Mouse (Mus musculus) bone marrow, adult 2 months (tissue): ENCODE measurements around the gene Luzp1. TPM values are rescaled to one million over a fixed set of nuclear protein-coding genes. Genes with fewer than 3 reads are reported as not detected.
A peak's percentile ranks its signal among the peaks of the same experiment; 100 is the strongest.

Source experiments
- H3K27ac ChIP-seq: fragments of 200-500 bp; 2 replicates; pipeline ENCODE4 v1.5.1; 2012; ENCODE audit warnings: low read depth, mild to moderate bottlenecking, control low read depth, inconsistent platforms, low read length; ENCODE audit not compliant: control insufficient read depth, poor library complexity, insufficient read depth
- H3K4me1 ChIP-seq: fragments of 200-500 bp; 2 replicates; pipeline ENCODE4 v1.6.1; 2011; ENCODE audit warnings: low read length; ENCODE audit not compliant: control insufficient read depth, insufficient read depth
- H3K4me3 ChIP-seq: fragments of 200-500 bp; replicated peaks from 2 replicates; pipeline ENCODE3; 2011; ENCODE audit warnings: mild to moderate bottlenecking, low read depth, low read length, control low read depth; ENCODE audit not compliant: control insufficient read depth
- CTCF ChIP-seq: fragments of 200-500 bp; IDR thresholded peaks from 2 replicates; pipeline ENCODE4 v1.5.1; 2011; ENCODE audit warnings: low read length, control low read depth; ENCODE audit not compliant: control insufficient read depth, insufficient read depth
- POLR2A ChIP-seq: fragments of 200-500 bp; IDR thresholded peaks from 2 replicates; pipeline ENCODE4 v1.6.1; 2011; ENCODE audit warnings: low read depth, mild to moderate bottlenecking, control low read depth, low read length, borderline replicate concordance; ENCODE audit not compliant: control insufficient read depth
- WGBS: fragments of 180-500 bp; shearing (Covaris S2); methylation state at CpG from one replicate; pipeline ENCODE4 v1.1.7; 2018; 5-methylcytosine and 5-hydroxymethylcytosine counted together
- polyA plus RNA-seq: library from polyadenylated mRNA; stranded (reverse); fragments of >200 nt; gene quantifications from 2 replicates; pipeline ENCODE4 v1.2.4, GENCODE M21; 2011; ENCODE audit warnings: low replicate concordance; ENCODE audit not compliant: missing spikeins, insufficient read depth, insufficient read length

The Luzp1 gene
- polyA plus RNA-seq, 1 experiment, result 2.8 TPM

DNA sequence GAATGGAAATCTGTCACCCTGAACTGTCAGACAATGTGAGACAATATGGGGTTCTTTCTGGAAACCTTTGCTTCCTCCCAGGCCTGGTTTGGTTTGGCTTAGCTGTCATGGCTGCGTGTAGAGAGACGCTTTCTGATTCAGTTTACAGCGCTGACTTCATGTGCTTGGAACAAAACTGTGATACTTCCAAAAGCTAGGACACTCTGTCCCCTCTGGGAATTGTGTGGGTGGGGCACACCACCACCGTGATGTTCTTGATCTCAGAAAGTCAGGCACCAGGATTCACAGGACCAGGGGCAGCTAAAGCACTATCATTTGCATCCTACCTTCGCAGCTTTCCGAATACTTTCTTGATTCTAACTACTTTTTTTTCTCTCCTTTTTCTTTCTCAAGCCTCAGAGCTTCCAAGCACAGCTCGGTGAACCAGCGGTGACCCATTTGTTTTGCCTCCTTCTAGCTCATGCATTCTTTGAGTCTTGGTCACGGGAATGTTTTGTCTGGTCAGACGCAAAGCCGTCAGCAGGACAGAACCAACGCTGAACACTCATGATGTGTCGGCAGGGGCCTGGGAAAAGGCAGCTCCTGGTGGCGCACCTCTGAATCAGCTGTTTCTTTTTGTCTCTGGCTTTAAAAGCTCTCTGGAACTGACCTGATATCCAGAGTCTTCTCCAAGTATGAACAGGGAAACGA, 28.1 kb upstream of the Luzp1 start:
- H3K4me3 ChIP-seq, result no peak overlapping the region
- no peaks in the 10 kb centered on the region for H3K4me1 ChIP-seq
- H3K27ac ChIP-seq, result no peak overlapping the region
- 85% methylated on average over 15 of the region's 15 CpGs for WGBS
- no peak for TF ChIP-seq CTCF
- TF ChIP-seq POLR2A, result no peak

- no peak overlapping the region for H3K27ac ChIP-seq
- 68% methylated on average over 4 of the region's 4 CpGs for WGBS
- H3K4me3 ChIP-seq, result no peak overlapping the region
- TF ChIP-seq POLR2A, result no peak
- no peak for TF ChIP-seq CTCF
- H3K4me1 ChIP-seq, result no peaks in the 10 kb centered on the region
Observed at GRCm38 (mm10) chr4:136444561-136444960, 25.0 kb upstream of the Luzp1 start.

DNA sequence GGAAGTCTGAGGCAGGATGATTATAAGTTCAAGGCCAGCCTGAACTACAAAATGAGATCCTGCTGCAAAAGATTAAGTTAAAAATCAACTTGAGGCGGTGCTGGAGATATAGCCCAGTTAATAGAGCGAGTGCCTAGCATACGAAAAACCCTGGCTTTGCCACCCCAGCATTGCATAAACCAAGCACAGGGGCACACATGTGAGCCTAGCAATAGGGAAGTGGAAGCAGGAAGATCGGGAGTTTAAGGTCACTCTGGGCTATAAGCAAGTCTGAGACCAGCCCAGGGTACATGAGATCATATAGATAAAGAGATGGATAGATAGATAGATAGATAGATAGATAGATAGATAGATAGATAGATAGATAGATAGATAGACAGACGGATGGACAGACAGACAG, 19.8 kb upstream of the Luzp1 start:
- WGBS, result 58% methylated on average over 5 of the region's 5 CpGs
- TF ChIP-seq CTCF (no peak), POLR2A (no peak)
- Histone ChIP-seq H3K27ac (no peak overlapping the region), H3K4me1 (no peaks in the 10 kb centered on the region; the same call in 1 of the 2 replicates), H3K4me3 (no peak overlapping the region)

- Histone ChIP-seq H3K4me3 (no peak overlapping the region), H3K27ac (no peak overlapping the region), H3K4me1 (no peaks in the 10 kb centered on the region; the same call in 1 of the 2 replicates)
- TF ChIP-seq POLR2A, result no peak
- no peak for TF ChIP-seq CTCF
- 86% methylated on average over 4 of the region's 4 CpGs for WGBS
Observed at GRCm38 (mm10) chr4:136450271-136450670, 19.3 kb upstream of the Luzp1 start.

DNA sequence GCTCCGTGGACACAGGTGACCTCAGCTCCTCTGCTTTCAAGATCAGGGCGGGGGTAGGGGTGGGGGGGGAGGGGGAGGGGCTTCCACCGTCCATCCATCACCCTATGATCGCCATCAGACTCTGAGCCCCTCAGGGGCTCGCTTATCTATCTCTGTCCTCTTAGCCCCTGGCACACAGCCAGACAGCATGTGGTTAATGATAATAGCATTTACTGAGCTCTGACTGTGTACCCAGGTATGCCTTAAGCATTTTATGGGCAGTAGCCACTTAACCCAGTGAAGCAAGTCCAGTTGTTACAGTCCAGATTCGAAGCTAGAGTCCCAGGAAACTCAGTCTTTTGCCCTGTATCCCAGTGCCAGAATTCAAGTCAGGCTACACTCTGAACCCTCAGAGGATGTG, 18.0 kb upstream of the Luzp1 start:
- 34% methylated on average over 6 of the region's 6 CpGs for WGBS
- no peak for TF ChIP-seq CTCF
- TF ChIP-seq POLR2A, result no peak
- H3K27ac ChIP-seq, result no peak overlapping the region

DNA sequence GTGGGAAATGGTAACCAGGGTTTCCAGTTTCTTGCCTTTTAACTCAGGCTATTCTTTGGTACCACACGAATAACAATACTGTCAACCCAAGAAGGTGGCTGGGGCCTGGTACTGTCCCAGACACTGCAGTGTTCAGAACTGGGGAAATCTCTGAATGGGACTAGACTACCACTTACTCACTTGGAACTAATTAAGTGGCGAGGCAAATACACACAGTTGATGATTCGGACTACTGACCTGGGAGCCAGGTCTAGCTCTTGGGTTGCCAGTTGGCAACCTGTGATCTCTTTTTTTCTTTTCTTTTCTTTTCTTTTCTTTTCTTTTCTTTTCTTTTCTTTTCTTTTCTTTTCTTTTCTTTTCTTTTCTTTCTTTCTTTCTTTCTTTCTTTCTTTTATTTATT, 17.3 kb upstream of the Luzp1 start:
- Histone ChIP-seq H3K27ac (no peak overlapping the region), H3K4me3 (no peak overlapping the region), H3K4me1 (no peaks in the 10 kb centered on the region; the same call in 1 of the 2 replicates)
- no peak for TF ChIP-seq CTCF
- no peak for TF ChIP-seq POLR2A
- 79% methylated on average over 3 of the region's 3 CpGs for WGBS

More for the DNA sequence above, 18.0 kb upstream of the Luzp1 start:
- H3K4me1 ChIP-seq, result no peaks in the 10 kb centered on the region; the same call in 1 of the 2 replicates
- H3K4me3 ChIP-seq, result no peak overlapping the region

GRCm38 (mm10) chr4:136452792-136453191, 16.8 kb upstream of the Luzp1 start:
- Histone ChIP-seq H3K27ac (no peak overlapping the region), H3K4me3 (no peak overlapping the region), H3K4me1 (no peaks in the 10 kb centered on the region; the same call in 1 of the 2 replicates)
- WGBS, result 61% methylated on average over 5 of the region's 5 CpGs
- TF ChIP-seq CTCF (no peak), POLR2A (no peak)

DNA sequence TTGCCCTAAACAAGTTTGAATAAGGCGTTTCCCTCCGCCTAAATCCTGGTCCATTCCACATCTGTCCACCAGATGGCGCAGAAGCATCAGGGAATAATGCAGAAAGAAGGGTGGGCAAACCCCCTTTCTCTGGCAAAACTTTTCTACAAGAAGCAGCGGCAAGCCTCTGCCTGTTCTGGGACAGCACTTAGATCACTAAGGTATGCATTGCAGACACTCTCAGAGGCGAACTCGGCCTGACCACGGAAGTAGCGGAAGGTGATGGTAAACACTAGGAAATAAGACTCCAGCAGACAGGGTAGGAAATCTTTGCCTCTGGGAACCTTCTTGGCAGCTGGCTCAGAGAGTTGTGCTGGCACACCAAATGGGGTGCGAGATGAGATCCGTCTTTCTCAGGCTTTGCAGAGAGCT, 14.7 kb upstream of the Luzp1 start:
- TF ChIP-seq CTCF (peak; percentile 76), POLR2A (no peak)
- H3K4me1 ChIP-seq, result no peaks in the 10 kb centered on the region; the same call in 1 of the 2 replicates
- WGBS, result 8% methylated on average over 10 of the region's 10 CpGs
- H3K27ac ChIP-seq, result no peak overlapping the region
- no peak overlapping the region for H3K4me3 ChIP-seq

DNA sequence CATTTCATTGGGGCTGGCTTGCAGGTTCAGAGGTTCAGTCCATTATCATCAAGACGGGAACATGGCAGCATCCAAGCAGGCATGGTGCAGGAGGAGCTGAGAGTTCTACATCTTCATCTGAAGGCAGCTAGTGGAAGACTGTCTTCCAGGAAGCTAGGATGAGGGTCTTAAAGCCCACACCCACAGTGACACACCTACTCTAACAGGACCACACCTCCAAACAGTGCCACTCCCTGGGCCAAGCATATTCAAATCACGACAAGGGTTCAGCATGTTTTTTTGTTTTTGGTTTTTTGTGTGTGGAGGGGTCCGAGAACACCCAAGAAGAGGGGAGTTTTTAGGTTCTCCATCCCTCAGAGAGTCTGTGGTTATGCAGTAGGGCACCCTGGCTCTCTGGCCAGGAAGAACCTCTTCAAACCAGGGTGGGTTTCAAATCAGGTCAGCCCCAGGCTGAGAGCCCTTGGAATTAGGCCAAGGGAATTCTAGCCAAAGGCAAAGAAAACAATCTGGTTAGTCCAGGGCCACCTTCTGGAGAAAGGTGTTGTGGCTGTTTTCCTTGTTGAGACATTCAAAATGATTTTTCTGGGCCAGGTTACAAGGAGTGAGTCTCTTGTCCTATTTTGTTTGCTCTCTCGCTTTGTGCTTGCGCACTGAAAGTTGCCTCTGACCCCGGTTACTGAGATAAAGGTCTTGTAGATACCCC, 12.9 kb upstream of the Luzp1 start:
- WGBS, result 86% methylated on average over 6 of the region's 6 CpGs
- no peak overlapping the region for H3K4me3 ChIP-seq
- TF ChIP-seq CTCF (no peak), POLR2A (no peak)
- no peaks in the 10 kb centered on the region for H3K4me1 ChIP-seq
- H3K27ac ChIP-seq, result no peak overlapping the region
